Mouse (Mus musculus) cerebellum, adult (tissue): ENCODE results near the gene Gm19668.
"Not testable (repeated sequence)": the region's sequence is repeated elsewhere in the genome, so short reads cannot be mapped to it uniquely, and the experiment has no call there.

Source experiments
- ATAC-seq: cut with Nextera tagmentation; 2 replicates; pipeline ENCODE4 v1.9.2; 2017; ENCODE audit warnings: mild to moderate bottlenecking, moderate library complexity, mixed read lengths; ENCODE audit not compliant: insufficient number of reproducible peaks, low FRiP score, low TSS enrichment

The Gm19668 gene

GRCm38 (mm10) chr10:77772142-77772541 is 26.8 kb downstream of the Gm19668 start:
- not testable (repeated sequence) for ATAC-seq

GRCm38 (mm10) chr10:77771225-77771624 is 27.7 kb downstream of the Gm19668 start, which contains the start of gene Gm3238:
Gm3238 (minus strand) TSS chr10:77771325.
- not testable (repeated sequence) for ATAC-seq

GRCm38 (mm10) chr10:77769727-77770126 is 29.2 kb downstream of the Gm19668 start:
- no peak for ATAC-seq

GRCm38 (mm10) chr10:77759582-77759981 is 39.4 kb downstream of the Gm19668 start, which contains the start of gene Gm3233:
Gm3233 (minus strand) TSS chr10:77759682.
- ATAC-seq = not testable (repeated sequence)

GRCm38 (mm10) chr10:77753448-77753847 is 45.5 kb downstream of the Gm19668 start:
- ATAC-seq = no peak

- not testable (repeated sequence) for ATAC-seq
Observed at GRCm38 (mm10) chr10:77752312-77752711, 46.6 kb downstream of the Gm19668 start.

GRCm38 (mm10) chr10:77751254-77751653 is 47.7 kb downstream of the Gm19668 start, which contains the start of gene Gm9736:
Gm9736 (minus strand) TSS chr10:77751354.
- ATAC-seq = not testable (repeated sequence)

- not testable (repeated sequence) for ATAC-seq
Observed at GRCm38 (mm10) chr10:77750686-77751085, 48.2 kb downstream of the Gm19668 start.
